Mouse (Mus musculus) intestine, embryonic 15.5 days (tissue): ENCODE results near the gene Tas2r135. TPM values are rescaled to one million over a fixed set of nuclear protein-coding genes. Genes with fewer than 3 reads are reported as not detected.

Source experiments
- ATAC-seq: fragments of 200-750 bp; cut with Nextera tagmentation; 2 replicates; pipeline ENCODE4 v1.8.0; 2017; ENCODE audit warnings: moderate TSS enrichment, moderate library complexity
- H3K27ac ChIP-seq: fragments of 300-500 bp; sonication (generic); 2 replicates; pipeline ENCODE4 v1.5.1; 2015; ENCODE audit warnings: mild to moderate bottlenecking, inconsistent platforms
- H3K27me3 ChIP-seq: fragments of 300-500 bp; sonication (generic); replicated peaks from 2 replicates; pipeline ENCODE4 v1.6.1; 2015; ENCODE audit warnings: inconsistent platforms
- H3K36me3 ChIP-seq: fragments of 300-500 bp; sonication (generic); 2 replicates; pipeline ENCODE4 v1.6.1; 2015; ENCODE audit warnings: inconsistent platforms
- H3K4me1 ChIP-seq: fragments of 300-500 bp; sonication (generic); replicated peaks from 2 replicates; pipeline ENCODE4 v1.6.1; 2015; ENCODE audit warnings: inconsistent platforms
- H3K4me2 ChIP-seq: fragments of 300-500 bp; sonication (generic); replicated peaks from 2 replicates; pipeline ENCODE4 v1.6.1; 2015; ENCODE audit warnings: mild to moderate bottlenecking, inconsistent platforms
- H3K4me3 ChIP-seq: fragments of 300-500 bp; sonication (generic); replicated peaks from 2 replicates; pipeline ENCODE4 v1.5.1; 2015; ENCODE audit warnings: inconsistent platforms
- H3K9ac ChIP-seq: fragments of 300-500 bp; sonication (generic); 2 replicates; pipeline ENCODE4 v1.6.1; 2015; ENCODE audit warnings: inconsistent platforms
- H3K9me3 ChIP-seq: fragments of 300-500 bp; sonication (generic); 2 replicates; pipeline ENCODE4 v1.6.1; 2016; ENCODE audit warnings: inconsistent platforms
- WGBS: fragments of 180-500 bp; shearing (Covaris S2); methylation state at CpG from one replicate; pipeline ENCODE4 v1.1.7; 2015; 5-methylcytosine and 5-hydroxymethylcytosine counted together
- polyA plus RNA-seq: library from polyadenylated mRNA; unstranded; fragments of >200 nt; fragmentation: Nextera tagmentation; extraction: Ambion mirVana; gene quantifications from 2 replicates; pipeline ENCODE4 v1.2.1, GENCODE M21; 2015

Gene Tas2r135
- polyA plus RNA-seq = not detected in 2 replicates

DNA sequence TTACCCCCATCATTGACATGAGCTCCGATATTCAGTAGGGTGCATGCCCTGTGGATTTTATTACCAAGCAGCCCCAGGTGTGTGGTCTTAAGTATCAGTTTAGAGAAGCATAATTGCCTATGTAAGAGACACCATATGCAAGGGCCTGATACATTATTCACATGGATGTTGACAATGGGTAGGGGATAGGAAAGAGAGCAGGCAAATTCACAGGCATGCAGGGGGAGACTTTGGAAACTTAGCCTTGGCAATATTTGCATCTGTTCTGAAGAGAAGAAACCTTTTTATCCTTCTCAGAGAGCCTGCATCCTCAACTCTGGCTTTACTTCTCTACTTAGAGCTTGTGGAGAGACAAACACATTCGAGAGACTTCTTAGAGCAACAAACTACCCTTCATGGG is at the start of gene Tas2r135:
TSS of gene Tas2r135 (plus strand) at position 301 of the 400 bp plus-strand sequence.
- Histone ChIP-seq H3K4me2 (no peak within 1 kb of the TSS), H3K4me1 (no peaks in the 10 kb centered on the region), H3K27me3 (no peaks in the 10 kb centered on the region), H3K9me3 (no peaks in the 10 kb centered on the region), H3K36me3 (no peaks in the 10 kb centered on the region), H3K4me3 (no peak within 1 kb of the TSS), H3K27ac (no peak within 1 kb of the TSS), H3K9ac (no peak within 1 kb of the TSS)
- ATAC-seq = no peak
- WGBS = 86% methylated on average over 2 of the region's 2 CpGs

DNA sequence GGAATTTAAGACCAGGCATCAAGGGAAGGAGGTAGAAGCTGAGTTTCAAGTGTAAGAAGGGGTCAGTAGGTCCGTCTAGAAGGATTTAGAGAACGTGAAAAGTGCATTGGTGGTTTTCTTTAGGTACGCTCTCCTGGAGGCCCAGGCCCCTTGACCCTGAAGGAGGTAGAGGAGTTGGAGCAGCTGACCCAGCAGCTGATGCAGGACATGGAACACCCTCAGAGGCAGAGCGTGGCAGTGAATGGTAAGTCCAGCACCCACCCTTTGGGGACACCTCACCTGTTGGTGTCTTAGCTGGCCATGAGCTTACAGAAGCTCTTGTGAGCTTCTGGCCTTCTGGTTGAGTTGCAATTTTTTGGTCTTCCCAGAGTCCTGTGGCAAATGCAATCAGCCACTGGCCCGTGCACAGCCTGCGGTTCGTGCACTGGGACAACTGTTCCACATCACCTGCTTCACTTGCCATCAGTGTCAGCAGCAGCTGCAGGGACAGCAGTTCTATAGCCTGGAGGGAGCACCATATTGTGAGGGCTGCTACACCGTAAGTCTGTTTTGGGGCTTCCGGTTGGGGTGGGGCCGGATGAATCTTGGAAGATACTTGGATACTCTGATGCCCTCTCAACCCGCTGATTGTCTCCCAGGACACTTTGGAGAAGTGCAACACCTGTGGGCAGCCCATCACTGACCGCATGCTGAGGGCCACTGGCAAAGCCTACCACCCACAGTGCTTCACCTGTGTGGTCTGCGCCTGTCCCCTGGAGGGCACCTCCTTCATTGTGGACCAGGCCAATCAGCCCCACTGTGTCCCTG is 49.2 kb upstream of the Tas2r135 start:
- H3K9me3 ChIP-seq = no peaks in the 10 kb centered on the region
- 93% methylated on average over 13 of the region's 13 CpGs for WGBS
- peaks cover 25% of the 10 kb centered on the region for H3K36me3 ChIP-seq

DNA sequence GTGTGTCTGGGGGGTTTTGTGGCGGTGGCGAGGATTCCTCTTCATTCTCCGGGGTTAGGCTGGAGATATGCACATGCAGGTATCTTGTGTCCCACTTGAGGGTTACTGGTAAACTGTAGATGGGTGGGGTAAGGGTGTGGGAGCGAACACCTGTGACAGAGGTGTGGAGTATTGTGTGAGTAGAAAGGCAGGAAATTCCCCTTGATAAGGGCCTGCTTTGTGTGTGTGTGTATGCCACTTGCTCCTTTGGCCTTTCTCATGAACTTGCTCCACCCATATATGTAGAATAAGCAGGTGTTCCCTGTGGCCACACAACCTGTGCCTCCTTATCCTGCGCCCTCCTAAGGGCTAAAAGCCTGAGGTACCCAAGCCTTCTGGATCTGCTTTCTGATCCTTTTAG is 48.3 kb upstream of the Tas2r135 start:
- H3K27ac ChIP-seq = no peak overlapping the region
- no peak overlapping the region for H3K9ac ChIP-seq
- peaks cover 25% of the 10 kb centered on the region for H3K36me3 ChIP-seq
- no peaks in the 10 kb centered on the region for H3K9me3 ChIP-seq
- no peak overlapping the region for H3K4me2 ChIP-seq
- H3K27me3 ChIP-seq = no peaks in the 10 kb centered on the region
- 90% methylated on average over 5 of the region's 5 CpGs for WGBS
- H3K4me3 ChIP-seq = no peak overlapping the region
- H3K4me1 ChIP-seq = peaks cover 26% of the 10 kb centered on the region
- peak; percentile 67 for ATAC-seq

More for the DNA sequence above, 49.2 kb upstream of the Tas2r135 start:
- no peaks in the 10 kb centered on the region for H3K27me3 ChIP-seq
- no peak overlapping the region for H3K4me2 ChIP-seq
- no peak overlapping the region for H3K27ac ChIP-seq
- no peak overlapping the region for H3K4me3 ChIP-seq
- ATAC-seq = no peak
- H3K9ac ChIP-seq = no peak overlapping the region
- H3K4me1 ChIP-seq = peaks cover 35% of the 10 kb centered on the region

DNA sequence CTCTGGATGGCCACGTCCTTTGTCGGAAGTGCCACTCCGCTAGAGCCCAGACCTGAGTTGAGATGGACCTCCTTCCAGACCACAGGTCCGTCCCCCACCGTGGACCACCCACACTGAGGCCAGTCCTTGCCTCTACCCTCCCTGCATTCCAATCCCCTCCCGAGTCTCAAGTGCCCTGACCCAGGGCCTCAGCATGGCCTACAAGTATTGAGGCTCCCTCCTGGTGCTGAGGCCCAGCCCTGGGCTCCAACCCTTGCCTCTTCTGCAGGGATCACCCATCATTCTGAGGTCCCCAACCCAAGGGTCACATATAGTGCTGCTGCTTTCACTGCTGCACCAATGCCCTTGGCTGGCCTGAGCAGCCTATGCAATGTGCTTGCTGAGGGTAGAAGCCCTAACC is 47.3 kb upstream of the Tas2r135 start:
- Histone ChIP-seq H3K4me2 (no peak overlapping the region), H3K4me3 (no peak overlapping the region), H3K27ac (no peak overlapping the region), H3K36me3 (peaks cover 25% of the 10 kb centered on the region), H3K9ac (no peak overlapping the region), H3K4me1 (peaks cover 16% of the 10 kb centered on the region), H3K9me3 (no peaks in the 10 kb centered on the region), H3K27me3 (no peaks in the 10 kb centered on the region)
- no peak for ATAC-seq
- 46% methylated on average over 6 of the region's 6 CpGs for WGBS

DNA sequence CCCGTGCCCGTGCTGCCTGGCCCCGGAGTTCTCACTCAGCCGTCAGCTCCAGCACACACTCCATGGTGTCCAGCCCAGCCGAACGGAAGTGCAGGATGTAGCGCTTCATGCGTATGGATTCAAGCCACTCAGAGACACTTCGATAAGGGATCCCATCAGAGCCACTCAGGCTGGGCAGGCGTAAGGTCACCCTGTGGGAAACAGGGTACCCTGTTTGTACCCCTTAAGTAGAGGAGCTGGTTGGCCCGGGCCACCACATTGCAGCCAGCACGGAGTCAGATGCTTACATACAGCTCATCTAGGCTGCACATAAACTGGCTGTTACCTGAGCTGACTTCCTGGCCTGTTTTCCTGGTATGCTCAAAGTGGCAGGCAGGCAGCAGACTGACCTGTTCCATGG is 46.3 kb upstream of the Tas2r135 start:
- H3K27ac ChIP-seq = peak overlapping the region; percentile 54; the same call in 1 of the 2 replicates
- H3K9me3 ChIP-seq = no peaks in the 10 kb centered on the region
- 90% methylated on average over 12 of the region's 12 CpGs for WGBS
- no peaks in the 10 kb centered on the region for H3K27me3 ChIP-seq
- peaks cover 25% of the 10 kb centered on the region for H3K36me3 ChIP-seq
- H3K4me1 ChIP-seq = 0 out of 2 replicates have a peak, but pooled peaks cover 8% of the 10 kb centered on the region
- no peak for ATAC-seq
- H3K4me2 ChIP-seq = no peak overlapping the region
- H3K4me3 ChIP-seq = no peak overlapping the region
- no peak overlapping the region for H3K9ac ChIP-seq

DNA sequence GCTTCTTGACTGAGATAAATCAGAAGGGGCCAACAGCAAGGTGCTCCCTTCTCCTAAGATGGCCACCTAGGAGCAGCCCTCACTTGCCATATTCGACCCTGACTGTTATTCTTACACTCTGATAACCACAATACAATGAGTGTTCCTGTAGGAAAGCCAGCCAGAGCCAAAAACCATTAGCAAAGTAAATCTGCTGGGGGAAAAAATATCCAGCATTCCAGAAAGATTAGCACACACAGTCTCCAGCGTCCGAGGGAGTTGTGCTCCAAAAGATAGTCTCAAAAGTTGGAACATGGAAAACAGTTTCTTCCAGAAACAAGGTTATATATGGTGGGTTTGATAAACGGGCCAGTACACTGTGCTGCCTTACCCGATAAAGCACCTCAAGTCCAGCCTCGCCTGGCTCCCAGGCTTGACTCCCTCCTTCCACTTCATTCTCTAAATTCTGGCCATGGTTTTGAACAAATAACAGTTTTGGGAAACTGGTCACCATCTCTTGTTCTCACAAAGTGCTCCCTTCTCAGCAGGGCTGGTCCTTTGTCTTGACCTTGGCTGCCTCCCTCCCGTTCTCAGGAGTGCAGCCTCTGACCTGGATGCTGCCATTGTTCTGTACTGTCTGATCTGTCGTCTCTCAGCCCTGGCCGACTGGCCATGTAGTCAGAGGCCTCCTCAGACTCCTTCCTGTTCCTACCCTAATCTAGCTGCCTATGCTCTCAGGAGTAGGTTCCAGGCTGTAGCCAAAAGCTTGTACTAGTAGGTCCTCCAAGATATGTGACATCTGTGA is 45.7 kb upstream of the Tas2r135 start:
- ATAC-seq = no peak
- peak overlapping the region; percentile 54; the same call in 1 of the 2 replicates for H3K27ac ChIP-seq
- H3K4me2 ChIP-seq = no peak overlapping the region
- H3K27me3 ChIP-seq = no peaks in the 10 kb centered on the region
- H3K9ac ChIP-seq = no peak overlapping the region
- H3K9me3 ChIP-seq = no peaks in the 10 kb centered on the region
- no peak overlapping the region for H3K4me3 ChIP-seq
- WGBS = 63% methylated on average over 9 of the region's 9 CpGs
- H3K4me1 ChIP-seq = 0 out of 2 replicates have a peak, but pooled peaks cover 2% of the 10 kb centered on the region
- H3K36me3 ChIP-seq = peaks cover 25% of the 10 kb centered on the region

DNA sequence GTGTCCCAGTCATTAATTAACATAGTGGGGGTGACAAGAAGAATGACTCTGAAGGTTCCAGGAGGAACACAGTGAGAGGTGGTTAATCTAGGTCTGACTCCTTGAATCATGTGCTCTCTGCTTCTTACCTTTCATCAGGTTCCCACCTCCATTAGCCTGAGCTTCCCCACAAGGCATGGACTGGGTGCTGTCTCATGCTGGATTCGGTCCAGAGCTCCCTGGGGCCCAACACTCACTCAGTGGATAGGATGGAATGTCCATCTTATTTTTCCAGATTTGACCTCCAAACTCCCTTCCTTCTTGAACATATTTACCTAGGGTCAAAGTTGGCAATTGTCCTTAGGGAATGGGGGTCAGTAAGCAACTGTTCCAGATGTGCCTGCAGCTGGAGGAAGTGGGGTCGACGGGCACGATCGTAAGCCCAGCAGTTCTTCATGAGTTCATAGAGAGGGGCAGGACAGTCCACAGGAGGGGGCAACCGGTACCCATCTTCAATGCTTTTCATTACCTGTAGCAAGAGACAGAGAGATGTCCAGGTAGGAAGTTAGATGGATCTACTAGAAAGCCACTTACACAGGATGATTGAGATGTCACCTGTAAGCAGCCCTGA is 44.9 kb upstream of the Tas2r135 start:
- H3K9me3 ChIP-seq = no peaks in the 10 kb centered on the region
- H3K4me2 ChIP-seq = no peak overlapping the region
- 0 out of 2 replicates have a peak, but pooled peaks cover 2% of the 10 kb centered on the region for H3K4me1 ChIP-seq
- ATAC-seq = no peak
- H3K4me3 ChIP-seq = no peak overlapping the region
- H3K27ac ChIP-seq = no peak overlapping the region
- H3K27me3 ChIP-seq = no peaks in the 10 kb centered on the region
- 82% methylated on average over 6 of the region's 6 CpGs for WGBS
- H3K9ac ChIP-seq = no peak overlapping the region
- peaks cover 25% of the 10 kb centered on the region for H3K36me3 ChIP-seq

DNA sequence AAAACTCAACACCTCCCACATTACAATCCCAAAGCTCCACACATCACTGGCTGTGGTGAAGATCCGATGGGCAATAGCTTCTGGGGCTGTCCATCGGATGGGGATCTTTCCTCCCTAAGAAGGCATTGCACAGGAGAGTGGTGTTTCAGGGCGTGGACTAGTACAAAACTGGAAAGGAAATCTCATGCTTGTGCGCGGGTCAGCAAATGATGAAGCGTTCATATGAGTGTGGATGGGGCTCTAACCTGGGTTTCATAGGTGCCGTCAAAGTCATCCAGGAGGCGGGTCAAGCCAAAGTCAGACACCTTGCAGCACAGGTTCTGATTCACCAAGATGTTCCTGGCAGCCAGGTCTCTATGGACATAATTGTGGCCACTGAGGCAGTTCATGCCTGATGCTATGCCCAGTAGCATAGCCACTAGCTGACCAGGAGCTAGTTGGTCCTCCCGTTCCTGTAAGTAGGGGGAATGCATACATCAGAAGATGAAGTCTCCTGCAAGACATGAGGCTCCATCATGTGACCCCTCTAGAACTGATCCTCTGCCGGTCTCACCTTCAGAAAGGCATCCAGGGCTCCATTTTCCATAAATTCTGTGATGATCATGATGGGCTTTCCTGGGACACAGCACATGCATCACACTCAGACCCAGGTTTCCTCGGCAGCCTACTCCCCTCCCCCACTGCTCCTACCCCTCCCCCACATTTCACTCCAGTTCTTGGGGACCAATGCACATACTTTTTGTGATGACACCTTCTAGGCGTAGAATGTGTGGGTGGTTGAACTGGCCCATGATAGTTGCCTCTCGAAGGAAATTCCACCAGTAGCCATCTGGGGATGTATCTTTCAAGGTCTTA is 44.0 kb upstream of the Tas2r135 start:
- no peak overlapping the region for H3K9ac ChIP-seq
- H3K4me3 ChIP-seq = no peak overlapping the region
- H3K27me3 ChIP-seq = no peaks in the 10 kb centered on the region
- H3K36me3 ChIP-seq = peaks cover 18% of the 10 kb centered on the region
- no peaks in the 10 kb centered on the region for H3K9me3 ChIP-seq
- no peak for ATAC-seq
- no peak overlapping the region for H3K4me2 ChIP-seq
- H3K27ac ChIP-seq = no peak overlapping the region
- H3K4me1 ChIP-seq = 0 out of 2 replicates have a peak, but pooled peaks cover 2% of the 10 kb centered on the region
- 92% methylated on average over 13 of the region's 13 CpGs for WGBS

DNA sequence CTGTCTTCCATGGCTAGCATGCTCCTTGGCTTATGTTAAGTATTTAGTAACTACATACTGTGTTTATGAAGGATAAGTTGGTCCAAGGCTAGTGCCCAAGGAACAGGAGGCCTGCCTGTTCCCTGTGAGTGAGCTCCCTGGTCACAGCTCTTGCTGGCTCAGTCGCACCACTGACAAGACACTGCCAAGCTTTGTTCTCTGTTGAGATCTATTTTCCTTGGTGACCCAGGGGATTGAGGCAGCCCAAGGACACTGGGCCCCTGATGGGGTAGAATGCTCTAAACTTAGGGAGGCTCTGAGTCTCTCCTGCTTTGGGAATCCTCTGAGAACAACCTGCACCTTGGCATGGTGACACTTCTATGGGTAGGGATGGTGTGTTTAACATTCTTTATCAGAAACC is 43.2 kb upstream of the Tas2r135 start:
- H3K9me3 ChIP-seq = no peaks in the 10 kb centered on the region
- H3K27me3 ChIP-seq = no peaks in the 10 kb centered on the region
- H3K4me1 ChIP-seq = 0 out of 2 replicates have a peak, but pooled peaks cover 2% of the 10 kb centered on the region
- peaks cover 12% of the 10 kb centered on the region for H3K36me3 ChIP-seq
- H3K4me3 ChIP-seq = no peak overlapping the region
- WGBS = 78% methylated on average over 1 of the region's 1 CpGs
- no peak overlapping the region for H3K4me2 ChIP-seq
- no peak overlapping the region for H3K27ac ChIP-seq
- no peak overlapping the region for H3K9ac ChIP-seq
- ATAC-seq = no peak

DNA sequence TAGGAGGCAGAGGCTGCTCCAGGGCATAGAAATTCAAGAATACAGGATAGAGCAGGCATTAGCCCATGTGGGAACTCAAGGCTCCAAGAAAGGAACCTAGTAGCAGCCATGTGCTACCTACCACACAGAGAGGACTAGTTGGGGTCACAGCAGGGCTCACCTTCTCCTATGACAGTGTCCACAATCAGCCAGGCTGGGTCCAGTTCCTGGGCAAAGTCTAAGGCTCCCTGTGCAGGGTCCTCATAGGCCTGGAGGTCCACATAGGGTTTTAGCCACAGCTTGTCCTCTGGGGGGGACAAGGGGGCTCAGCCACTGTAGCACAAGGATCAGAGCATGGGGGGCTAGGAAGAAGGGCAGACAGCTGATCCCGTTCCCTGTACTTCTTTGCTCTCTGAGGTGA is 42.7 kb upstream of the Tas2r135 start:
- no peaks in the 10 kb centered on the region for H3K27me3 ChIP-seq
- H3K36me3 ChIP-seq = peaks cover 8% of the 10 kb centered on the region
- no peak overlapping the region for H3K4me2 ChIP-seq
- H3K9ac ChIP-seq = no peak overlapping the region
- no peak overlapping the region for H3K27ac ChIP-seq
- no peak for ATAC-seq
- H3K9me3 ChIP-seq = no peaks in the 10 kb centered on the region
- H3K4me3 ChIP-seq = no peak overlapping the region
- WGBS = 81% methylated on average over 1 of the region's 1 CpGs
- 0 out of 2 replicates have a peak, but pooled peaks cover under 1% of the 10 kb centered on the region for H3K4me1 ChIP-seq

DNA sequence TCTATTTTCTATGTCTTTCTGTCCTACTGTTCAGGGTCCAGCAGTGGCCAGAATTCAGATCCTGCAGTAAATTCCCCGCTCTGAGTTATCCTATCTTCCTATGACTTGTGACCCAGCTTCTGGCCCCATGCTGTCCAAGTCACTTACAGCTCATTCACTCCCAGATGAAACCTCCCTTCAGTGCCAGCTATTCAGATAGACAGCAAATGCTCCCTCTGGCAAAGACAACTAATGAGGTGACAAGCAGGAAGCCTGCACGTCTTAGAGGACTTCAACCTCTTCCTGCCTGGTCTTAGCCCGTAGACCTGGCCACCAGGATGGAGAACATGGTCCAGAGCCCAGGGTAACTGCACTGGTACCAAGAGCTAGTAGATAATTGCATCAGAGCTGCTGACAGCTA is 42.3 kb upstream of the Tas2r135 start:
- no peaks in the 10 kb centered on the region for H3K9me3 ChIP-seq
- H3K4me2 ChIP-seq = no peak overlapping the region
- ATAC-seq = no peak
- no peak overlapping the region for H3K4me3 ChIP-seq
- no peak overlapping the region for H3K9ac ChIP-seq
- H3K4me1 ChIP-seq = no peaks in the 10 kb centered on the region
- no peak overlapping the region for H3K27ac ChIP-seq
- H3K36me3 ChIP-seq = peaks cover 3% of the 10 kb centered on the region
- H3K27me3 ChIP-seq = no peaks in the 10 kb centered on the region
- WGBS = 69% methylated on average over 3 of the region's 3 CpGs
